Mouse (Mus musculus) MEL (cell line): Measurements from ENCODE around the gene Klhl5. TPM values are rescaled to one million over a fixed set of nuclear protein-coding genes. Genes with fewer than 3 reads are reported as not detected.

Experiments
- DNase-seq: peaks from one replicate; pipeline ENCODE4 v3.0.0; 2011; ENCODE audit warnings: low read depth, low spot score
- H3K27ac ChIP-seq: 2 replicates; pipeline ENCODE4 v1.5.1; 2012; ENCODE audit warnings: low read depth, mild to moderate bottlenecking, control low read depth, low read length, moderate library complexity; ENCODE audit not compliant: control insufficient read depth
- H3K27me3 ChIP-seq, 2 experiments: fragments of 150-350 bp in 1 of 2; sonication (generic) in 1 of 2; 2 replicates each; pipeline ENCODE4 v1.6.1; 2012; ENCODE audit warnings: low read length in 2 of 2, mild to moderate bottlenecking in 2 of 2, improper control_type of control experiment in 1 of 2, moderate library complexity in 1 of 2; ENCODE audit not compliant: insufficient read depth in 2 of 2, control insufficient read depth in 1 of 2
- H3K36me3 ChIP-seq, 2 experiments: 2 replicates each; pipeline ENCODE4 v1.6.1; 2012 to 2014; ENCODE audit warnings: low read length in 2 of 2, improper control_type of control experiment in 1 of 2, inconsistent platforms in 1 of 2, mild to moderate bottlenecking in 1 of 2; ENCODE audit not compliant: insufficient read depth in 2 of 2, control insufficient read depth in 1 of 2
- H3K4me1 ChIP-seq, 2 experiments: fragments of 150-350 bp in 1 of 2; sonication (generic) in 1 of 2; 2 replicates each; pipeline ENCODE4 v1.6.1; 2012; ENCODE audit warnings: low read length in 2 of 2, improper control_type of control experiment in 1 of 2, mild to moderate bottlenecking in 1 of 2; ENCODE audit not compliant: insufficient read depth in 2 of 2, control insufficient read depth in 1 of 2
- H3K4me3 ChIP-seq, 2 experiments: fragments of 150-350 bp in 1 of 2; sonication (generic) in 1 of 2; 2 replicates each; pipeline ENCODE4 v1.5.1; 2012; ENCODE audit warnings: low read depth in 2 of 2, low read length in 2 of 2, mild to moderate bottlenecking in 2 of 2, moderate library complexity in 2 of 2, control low read depth in 1 of 2, improper control_type of control experiment in 1 of 2; ENCODE audit not compliant: control insufficient read depth in 1 of 2, insufficient read depth in 1 of 2
- H3K79me2 ChIP-seq: 2 replicates; pipeline ENCODE4 v1.6.1; 2012; ENCODE audit warnings: mild to moderate bottlenecking, low read length, moderate library complexity; ENCODE audit not compliant: control insufficient read depth, poor library complexity, insufficient read depth
- H3K9ac ChIP-seq: 2 replicates; pipeline ENCODE4 v1.6.1; 2012; ENCODE audit warnings: low read depth, mild to moderate bottlenecking, control low read depth, low read length, moderate library complexity; ENCODE audit not compliant: control insufficient read depth, poor library complexity, severe bottlenecking
- H3K9me3 ChIP-seq: fragments of 150-350 bp; sonication (generic); replicated peaks from 2 replicates; pipeline ENCODE4 v1.6.1; 2012; ENCODE audit warnings: mild to moderate bottlenecking, low read length, improper control_type of control experiment, moderate library complexity; ENCODE audit not compliant: insufficient read depth
- EP300 ChIP-seq, 2 experiments: IDR thresholded peaks; 2 replicates each; pipeline ENCODE4 v1.6.1; 2011; ENCODE audit warnings: improper control_type of control experiment in 2 of 2, low read length in 2 of 2, low read depth in 1 of 2, mild to moderate bottlenecking in 1 of 2
- ETS1 ChIP-seq: IDR thresholded peaks from 2 replicates; pipeline ENCODE4 v1.6.1; 2012; ENCODE audit warnings: low read depth, mild to moderate bottlenecking, inconsistent platforms, low read length, improper control_type of control experiment, moderate library complexity
- GATA1 ChIP-seq: IDR thresholded peaks from 2 replicates; pipeline ENCODE4 v1.6.1; 2011; ENCODE audit warnings: low read depth, low read length, improper control_type of control experiment
- HCFC1 ChIP-seq: IDR thresholded peaks from 2 replicates; pipeline ENCODE4 v1.6.1; 2012; ENCODE audit warnings: low read depth, mild to moderate bottlenecking, inconsistent platforms, low read length, improper control_type of control experiment, moderate library complexity
- JUND ChIP-seq: IDR thresholded peaks from 2 replicates; pipeline ENCODE4 v1.6.1; 2011; ENCODE audit warnings: low read depth, mild to moderate bottlenecking, improper control_type of control experiment, low read length
- MEF2A ChIP-seq: IDR thresholded peaks from 2 replicates; pipeline ENCODE4 v1.6.1; 2014; ENCODE audit warnings: low read depth, mild to moderate bottlenecking, inconsistent platforms, low read length, improper control_type of control experiment; ENCODE audit not compliant: poor library complexity, insufficient replicate concordance, severe bottlenecking; ENCODE audit errors: extremely low read depth
- MXI1 ChIP-seq: IDR thresholded peaks from 2 replicates; pipeline ENCODE4 v1.6.1; 2011; ENCODE audit warnings: mild to moderate bottlenecking, low read depth, low read length, improper control_type of control experiment
- MYB ChIP-seq: IDR thresholded peaks from 2 replicates; pipeline ENCODE4 v1.6.1; 2011; ENCODE audit warnings: mild to moderate bottlenecking, low read depth, low read length, improper control_type of control experiment
- MYC ChIP-seq: IDR thresholded peaks from 2 replicates; pipeline ENCODE4 v1.6.1; 2011; ENCODE audit warnings: low read depth, mild to moderate bottlenecking, low read length, improper control_type of control experiment, moderate library complexity
- RAD21 ChIP-seq: IDR thresholded peaks from 2 replicates; pipeline ENCODE4 v1.6.1; 2011; ENCODE audit warnings: mild to moderate bottlenecking, low read depth, low read length, improper control_type of control experiment
- RCOR1 ChIP-seq: IDR thresholded peaks from 2 replicates; pipeline ENCODE4 v1.6.1; 2012; ENCODE audit warnings: low read depth, mild to moderate bottlenecking, inconsistent platforms, low read length, improper control_type of control experiment
- SIN3A ChIP-seq: IDR thresholded peaks from 2 replicates; pipeline ENCODE4 v1.6.1; 2012; ENCODE audit warnings: low read length, improper control_type of control experiment, inconsistent platforms
- TCF12 ChIP-seq: IDR thresholded peaks from 2 replicates; pipeline ENCODE4 v1.6.1; 2014; ENCODE audit warnings: low read depth, mild to moderate bottlenecking, inconsistent platforms, low read length, improper control_type of control experiment, moderate library complexity
- UBTF ChIP-seq: IDR thresholded peaks from 2 replicates; pipeline ENCODE4 v1.6.1; 2012; ENCODE audit warnings: low read depth, mild to moderate bottlenecking, inconsistent platforms, low read length, improper control_type of control experiment, moderate library complexity, borderline replicate concordance; ENCODE audit not compliant: insufficient read depth
- ZC3H11A ChIP-seq: IDR thresholded peaks from 2 replicates; pipeline ENCODE4 v1.6.1; 2012; ENCODE audit warnings: low read depth, mild to moderate bottlenecking, inconsistent platforms, low read length, improper control_type of control experiment
- ZNF384 ChIP-seq: IDR thresholded peaks from 2 replicates; pipeline ENCODE4 v1.6.1; 2012; ENCODE audit warnings: low read depth, mild to moderate bottlenecking, inconsistent platforms, low read length, improper control_type of control experiment
- polyA plus RNA-seq, 2 experiments: library from polyadenylated mRNA; stranded (reverse) in 1 of 2; unstranded in 1 of 2; fragments of >175 nt in 1 of 2; fragments of >200 nt in 1 of 2; gene quantifications; 2 replicates each; pipeline versions ENCODE4 v1.2.1 to v1.2.4; 2012; ENCODE audit warnings: low replicate concordance in 2 of 2, low read depth in 1 of 2; ENCODE audit not compliant: insufficient read length in 2 of 2, insufficient read depth in 1 of 2, missing spikeins in 1 of 2
- total RNA-seq: library from RNA; depleted of rRNA; stranded (reverse); fragments of 300-350 nt; gene quantifications from 2 replicates; pipeline ENCODE4 v1.2.3, GENCODE M21; 2012

Klhl5 gene
- total and polyA plus RNA-seq, 3 experiments: 8.0 to 15.5 TPM; not detected in 1

GRCm38 (mm10) chr5:65094902-65095545, 12.3 kb upstream of the Klhl5 start:
- H3K9me3 ChIP-seq: no peaks in the 10 kb centered on the region
- H3K79me2 ChIP-seq: no peaks in the 10 kb centered on the region; the same call in 1 of the 2 replicates
- H3K9ac ChIP-seq: no peak overlapping the region
- DNase-seq: peak; percentile 59
- peaks cover 11 to 20% of the 10 kb centered on the region in 2 experiments for H3K4me1 ChIP-seq
- TF ChIP-seq GATA1 (peak; percentile 78), ZC3H11A (no peak), MYB (0 out of 2 replicates have a peak, but pooled peaks have one; percentile 67), ETS1 (peak; percentile 60; the same call in 1 of the 2 replicates), SIN3A (peak; percentile 41; the same call in 1 of the 2 replicates), RAD21 (no peak), TCF12 (peak; percentile 63; the same call in 1 of the 2 replicates), MEF2A (no peak), EP300 (IDR thresholded peaks at IDR 0.05; ENCODE audit: low read depth in 1 of 2, low read length in 2 of 2) (peak; percentile 54 to 86; a peak in 3 of 4 replicates), MXI1 (peak; percentile 46; the same call in 1 of the 2 replicates), RCOR1 (peak; percentile 46; the same call in 1 of the 2 replicates), UBTF (no peak), MYC (no peak), ZNF384 (peak; percentile 92), JUND (no peak), HCFC1 (0 out of 2 replicates have a peak, but pooled peaks have one; percentile 16)
- H3K4me3 ChIP-seq: no peak overlapping the region
- peak overlapping the region; percentile 81 for H3K27ac ChIP-seq
- H3K27me3 ChIP-seq: no peaks in the 10 kb centered on the region
- peaks cover 0 to 26% of the 10 kb centered on the region in 2 experiments; a peak in 2 of 4 replicates for H3K36me3 ChIP-seq

- DNase-seq: no peak
- no peaks in the 10 kb centered on the region for H3K79me2 ChIP-seq
- no peaks in the 10 kb centered on the region for H3K9me3 ChIP-seq
- H3K9ac ChIP-seq: no peak overlapping the region
- no peak overlapping the region for H3K4me3 ChIP-seq
- peak; percentile 30; the same call in 1 of the 2 replicates for TF ChIP-seq ZNF384
- TF ChIP-seq TCF12: peak; percentile 22; the same call in 1 of the 2 replicates
- peak; percentile 41; the same call in 1 of the 2 replicates for TF ChIP-seq ETS1
- TF ChIP-seq GATA1: no peak
- no peaks in the 10 kb centered on the region for H3K27me3 ChIP-seq
- H3K36me3 ChIP-seq: peaks cover 0 to 28% of the 10 kb centered on the region in 2 experiments; a peak in 2 of 4 replicates
- peaks cover 11 to 24% of the 10 kb centered on the region in 2 experiments for H3K4me1 ChIP-seq
- peak overlapping the region; percentile 20 for H3K27ac ChIP-seq
Observed at GRCm38 (mm10) chr5:65096082-65096481, 11.3 kb upstream of the Klhl5 start.
